Mouse (Mus musculus) hindbrain, embryonic 10.5 days (tissue): ENCODE results near the gene Sorbs2. TPM values are rescaled to one million over a fixed set of nuclear protein-coding genes. Genes with fewer than 3 reads are reported as not detected.
"Not testable (repeated sequence)": the region's sequence is repeated elsewhere in the genome, so short reads cannot be mapped to it uniquely, and the experiment has no call there.

Experiments used
- DNase-seq: peaks from one replicate; pipeline ENCODE4 v3.0.0-alpha.2; 2017; ENCODE audit warnings: low spot score
- H3K27ac ChIP-seq: fragments of 300-500 bp; sonication (generic); 2 replicates; pipeline ENCODE4 v1.5.1; 2016; ENCODE audit warnings: mild to moderate bottlenecking, moderate library complexity
- H3K27me3 ChIP-seq: fragments of 300-500 bp; sonication (generic); 2 replicates; pipeline ENCODE4 v1.6.1; 2016; ENCODE audit warnings: mild to moderate bottlenecking; ENCODE audit not compliant: poor library complexity, insufficient read depth, severe bottlenecking
- H3K36me3 ChIP-seq: fragments of 300-500 bp; sonication (generic); 2 replicates; pipeline ENCODE4 v1.6.1; 2016; ENCODE audit warnings: mild to moderate bottlenecking, moderate library complexity
- H3K4me1 ChIP-seq: fragments of 300-500 bp; sonication (generic); replicated peaks from 2 replicates; pipeline ENCODE4 v1.6.1; 2016; ENCODE audit warnings: mild to moderate bottlenecking
- H3K4me3 ChIP-seq: fragments of 300-500 bp; sonication (generic); 2 replicates; pipeline ENCODE4 v1.5.1; 2016; ENCODE audit warnings: mild to moderate bottlenecking, moderate library complexity
- H3K9me3 ChIP-seq: fragments of 300-500 bp; sonication (generic); 2 replicates; pipeline ENCODE4 v1.6.1; 2016; ENCODE audit warnings: mild to moderate bottlenecking, moderate library complexity
- WGBS: fragments of 180-500 bp; shearing (Covaris S2); methylation state at CpG from one replicate; pipeline ENCODE4 v1.1.7; 2016; 5-methylcytosine and 5-hydroxymethylcytosine counted together
- polyA plus RNA-seq: library from polyadenylated mRNA; unstranded; fragments of >200 nt; fragmentation: Nextera tagmentation; extraction: Ambion mirVana; gene quantifications from 2 replicates; pipeline ENCODE4 v1.2.1, GENCODE M21; 2016

Sorbs2 gene
- polyA plus RNA-seq, 1 experiment from 2014 or later = 36.9 TPM

GRCm38 (mm10) chr8:45858391-45858790 lies 350.8 kb downstream of the Sorbs2 start:
- no peak overlapping the region for H3K4me3 ChIP-seq
- DNase-seq = peak; percentile 25
- 41% methylated on average over 9 of the region's 9 CpGs for WGBS
- H3K27me3 ChIP-seq = no peaks in the 10 kb centered on the region
- H3K4me1 ChIP-seq = peaks cover 20% of the 10 kb centered on the region
- H3K27ac ChIP-seq = no peak overlapping the region
- H3K9me3 ChIP-seq = no peaks in the 10 kb centered on the region
- no peaks in the 10 kb centered on the region for H3K36me3 ChIP-seq

GRCm38 (mm10) chr8:45871587-45871986 lies 364.0 kb downstream of the Sorbs2 start:
- not testable (repeated sequence) for DNase-seq, H3K9me3 ChIP-seq, H3K27ac ChIP-seq, H3K4me3 ChIP-seq, H3K27me3 ChIP-seq, H3K36me3 ChIP-seq
- WGBS = 89% methylated on average over 11 of the region's 11 CpGs
- H3K4me1 ChIP-seq = peaks cover 17% of the 10 kb centered on the region

- WGBS = 84% methylated on average over 7 of the region's 7 CpGs
- H3K27ac ChIP-seq = no peak overlapping the region
- no peaks in the 10 kb centered on the region for H3K36me3 ChIP-seq
- no peaks in the 10 kb centered on the region for H3K27me3 ChIP-seq
- H3K4me1 ChIP-seq = peaks cover 17% of the 10 kb centered on the region
- H3K9me3 ChIP-seq = no peaks in the 10 kb centered on the region
- no peak for DNase-seq
- H3K4me3 ChIP-seq = no peak overlapping the region
Measured at GRCm38 (mm10) chr8:45872077-45872476, 364.5 kb downstream of the Sorbs2 start.

- Histone ChIP-seq H3K9me3 (no peaks in the 10 kb centered on the region), H3K4me1 (peaks cover 17% of the 10 kb centered on the region), H3K27ac (peak overlapping the region; percentile 84), H3K4me3 (0 out of 2 replicates have a peak overlapping the region, but pooled peaks have one; percentile 11), H3K36me3 (no peaks in the 10 kb centered on the region), H3K27me3 (no peaks in the 10 kb centered on the region)
- WGBS = 32% methylated on average over 10 of the region's 10 CpGs
- DNase-seq = peak; percentile 54
Measured at GRCm38 (mm10) chr8:45874945-45875626, 367.5 kb downstream of the Sorbs2 start.

- Histone ChIP-seq H3K4me3 (no peak overlapping the region), H3K4me1 (peaks cover 17% of the 10 kb centered on the region), H3K9me3 (no peaks in the 10 kb centered on the region), H3K36me3 (no peaks in the 10 kb centered on the region), H3K27me3 (no peaks in the 10 kb centered on the region), H3K27ac (no peak overlapping the region; the same call in 1 of the 2 replicates)
- WGBS = 81% methylated on average over 5 of the region's 5 CpGs
- no peak for DNase-seq
Measured at GRCm38 (mm10) chr8:45876397-45876796, 368.8 kb downstream of the Sorbs2 start.

Other genes starting within 250 kb of the Sorbs2 start
- not detected in 2 replicates for gene F11, start 245.8 kb upstream of the Sorbs2 start, polyA plus RNA-seq
- not detected in 2 replicates for gene Klkb1, start 212.9 kb upstream of the Sorbs2 start, polyA plus RNA-seq
- not detected in 2 replicates for gene Gm45753, start 199.3 kb upstream of the Sorbs2 start, polyA plus RNA-seq
- gene Cyp4v3, start 174.6 kb upstream of the Sorbs2 start, polyA plus RNA-seq = 0.41 and 0.45 TPM in 2 replicates
- gene Fam149a, start 125.5 kb upstream of the Sorbs2 start, polyA plus RNA-seq = 9.1 and 9.6 TPM in 2 replicates
- gene Tlr3, start 96.7 kb upstream of the Sorbs2 start, polyA plus RNA-seq = 0.67 and 0.77 TPM in 2 replicates